Mouse (Mus musculus) forebrain, embryonic 13.5 days (tissue): ENCODE measurements around the gene Spop. TPM values are rescaled to one million over a fixed set of nuclear protein-coding genes. Genes with fewer than 3 reads are reported as not detected.

ENCODE experiments used
- ATAC-seq: fragments of 200-750 bp; cut with Nextera tagmentation; 2 replicates; pipeline ENCODE4 v1.8.0; 2017
- H3K27ac ChIP-seq: fragments of 300-500 bp; sonication (generic); 2 replicates; pipeline ENCODE4 v1.5.1; 2015; ENCODE audit warnings: inconsistent platforms, mild to moderate bottlenecking, moderate library complexity
- H3K27me3 ChIP-seq: fragments of 300-500 bp; sonication (generic); 2 replicates; pipeline ENCODE4 v1.6.1; 2015; ENCODE audit warnings: mild to moderate bottlenecking, inconsistent platforms
- H3K36me3 ChIP-seq: fragments of 300-500 bp; sonication (generic); 2 replicates; pipeline ENCODE4 v1.6.1; 2015; ENCODE audit warnings: mild to moderate bottlenecking, inconsistent platforms; ENCODE audit not compliant: poor library complexity, severe bottlenecking
- H3K4me1 ChIP-seq: fragments of 300-500 bp; sonication (generic); 2 replicates; pipeline ENCODE4 v1.6.1; 2015; ENCODE audit warnings: inconsistent platforms
- H3K4me2 ChIP-seq: fragments of 300-500 bp; sonication (generic); 2 replicates; pipeline ENCODE4 v1.6.1; 2015; ENCODE audit warnings: inconsistent platforms, mild to moderate bottlenecking, moderate library complexity
- H3K4me3 ChIP-seq: fragments of 300-500 bp; sonication (generic); 2 replicates; pipeline ENCODE4 v1.5.1; 2015; ENCODE audit warnings: mild to moderate bottlenecking, inconsistent platforms
- H3K9ac ChIP-seq: fragments of 300-500 bp; sonication (generic); 2 replicates; pipeline ENCODE4 v1.6.1; 2015; ENCODE audit warnings: mild to moderate bottlenecking, inconsistent platforms
- H3K9me3 ChIP-seq: fragments of 300-500 bp; sonication (generic); replicated peaks from 2 replicates; pipeline ENCODE4 v1.6.1; 2016; ENCODE audit warnings: inconsistent platforms
- WGBS: fragments of 180-500 bp; shearing (Covaris S2); methylation state at CpG from one replicate; pipeline ENCODE4 v1.1.7; 2015; 5-methylcytosine and 5-hydroxymethylcytosine counted together
- polyA plus RNA-seq: library from polyadenylated mRNA; unstranded; fragments of >200 nt; fragmentation: Nextera tagmentation; extraction: Ambion mirVana; gene quantifications from 2 replicates; pipeline ENCODE4 v1.2.1, GENCODE M21; 2015

Spop gene
- polyA plus RNA-seq, 1 experiment from 2014 or later, result 178 TPM

DNA sequence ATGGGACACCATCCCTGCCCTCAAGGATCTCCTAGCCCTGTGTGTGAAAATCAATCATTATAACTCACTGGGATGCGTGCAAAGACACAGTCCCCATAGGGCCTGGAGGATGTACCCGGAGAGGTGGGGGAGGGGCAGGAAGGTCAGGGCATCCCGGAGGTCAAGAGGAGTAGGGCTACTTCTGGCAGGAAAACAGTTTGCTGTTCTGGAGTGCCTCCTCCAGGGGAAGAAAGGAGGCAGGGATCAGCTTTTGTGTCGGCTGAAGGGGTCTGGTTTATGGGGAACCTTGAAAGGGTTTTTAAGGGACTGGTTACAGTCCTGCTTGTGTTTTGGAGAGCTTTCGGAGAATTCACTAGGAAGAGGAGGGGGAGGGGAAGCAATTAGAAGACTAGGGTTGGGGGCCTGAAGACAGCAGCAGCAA lies 102.6 kb downstream of the Spop start:
- no peak overlapping the region for H3K27ac ChIP-seq
- no peaks in the 10 kb centered on the region for H3K36me3 ChIP-seq
- H3K27me3 ChIP-seq, result peaks cover 58% of the 10 kb centered on the region
- 4% methylated on average over 5 of the region's 5 CpGs for WGBS
- H3K9me3 ChIP-seq, result no peaks in the 10 kb centered on the region
- H3K4me2 ChIP-seq, result peak overlapping the region; percentile 8; the same call in 1 of the 2 replicates
- no peak overlapping the region for H3K9ac ChIP-seq
- H3K4me3 ChIP-seq, result no peak overlapping the region
- peaks cover 57% of the 10 kb centered on the region for H3K4me1 ChIP-seq
- ATAC-seq, result no peak

DNA sequence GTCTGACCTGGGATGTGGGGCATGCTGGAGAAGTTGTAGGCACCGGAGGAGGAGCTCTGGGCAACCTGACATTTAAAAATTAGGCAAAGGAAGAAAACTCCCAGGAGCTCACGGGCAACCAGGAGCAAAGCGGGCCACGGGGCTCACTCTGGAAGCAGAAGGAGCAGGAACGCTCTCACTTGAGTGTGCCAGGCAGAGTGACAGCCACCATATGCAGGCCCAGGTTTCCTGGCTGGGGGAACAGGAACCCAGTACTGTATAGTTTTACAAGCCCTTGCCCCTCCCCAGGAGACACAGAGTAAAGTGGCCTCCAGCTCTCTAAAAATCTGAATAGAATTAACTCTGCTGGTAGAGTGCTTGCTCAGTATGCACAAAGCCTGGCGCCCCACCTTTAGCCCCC lies 103.3 kb downstream of the Spop start:
- H3K4me2 ChIP-seq, result peak overlapping the region; percentile 8; the same call in 1 of the 2 replicates
- peaks cover 61% of the 10 kb centered on the region for H3K4me1 ChIP-seq
- H3K9ac ChIP-seq, result no peak overlapping the region

DNA sequence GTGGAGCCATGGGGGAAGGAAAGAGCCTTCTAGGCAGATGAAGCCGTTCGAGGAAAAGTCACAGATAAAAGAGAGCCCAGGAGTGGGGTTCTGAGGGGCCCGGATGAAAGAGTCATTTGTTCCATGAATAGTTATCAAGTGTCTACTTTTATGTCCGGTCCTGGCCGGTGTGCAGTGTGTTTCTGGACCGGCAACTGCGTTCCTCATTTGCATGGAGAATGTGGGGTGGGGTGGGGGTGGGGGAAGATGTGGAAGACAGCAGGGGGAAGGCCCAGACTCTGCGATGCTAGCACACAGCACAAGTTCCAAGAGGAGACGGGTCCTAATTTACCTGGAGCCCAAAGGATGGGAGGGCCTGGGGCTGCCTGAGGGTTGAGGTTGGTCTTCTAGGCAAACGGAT lies 105.4 kb downstream of the Spop start:
- no peak overlapping the region for H3K9ac ChIP-seq
- no peak for ATAC-seq
- H3K36me3 ChIP-seq, result no peaks in the 10 kb centered on the region
- no peaks in the 10 kb centered on the region for H3K9me3 ChIP-seq
- 60% methylated on average over 10 of the region's 10 CpGs for WGBS
- H3K27me3 ChIP-seq, result peaks cover 30% of the 10 kb centered on the region
- no peak overlapping the region for H3K27ac ChIP-seq
- H3K4me2 ChIP-seq, result no peak overlapping the region
- peaks cover 51% of the 10 kb centered on the region for H3K4me1 ChIP-seq
- no peak overlapping the region for H3K4me3 ChIP-seq

More for the DNA sequence above, 103.3 kb downstream of the Spop start:
- 66% methylated on average over 6 of the region's 6 CpGs for WGBS
- Histone ChIP-seq H3K36me3 (no peaks in the 10 kb centered on the region), H3K27me3 (peaks cover 51% of the 10 kb centered on the region), H3K27ac (no peak overlapping the region), H3K4me3 (no peak overlapping the region), H3K9me3 (no peaks in the 10 kb centered on the region)
- ATAC-seq, result no peak

DNA sequence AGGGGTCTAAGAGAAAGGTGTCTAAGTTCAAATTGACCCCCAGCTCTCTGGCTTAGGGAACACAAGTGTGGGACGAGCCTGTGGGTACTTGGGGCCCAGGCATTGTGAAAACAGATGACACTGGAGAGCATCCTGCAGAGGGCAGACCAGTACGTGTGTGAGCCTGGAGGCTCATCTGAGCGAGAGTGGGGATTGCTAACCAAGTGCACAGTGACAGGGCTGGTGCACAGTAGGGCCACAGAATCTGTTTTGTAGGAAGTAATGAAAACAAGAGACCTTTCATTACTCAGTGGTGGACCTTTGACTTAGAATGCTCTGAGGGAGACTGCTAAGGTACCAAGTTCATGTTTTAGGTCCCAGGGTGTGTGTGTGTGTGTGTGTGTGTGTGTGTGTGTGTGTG lies 106.1 kb downstream of the Spop start:
- peaks cover 23% of the 10 kb centered on the region for H3K27me3 ChIP-seq
- H3K27ac ChIP-seq, result no peak overlapping the region; the same call in 1 of the 2 replicates
- no peak overlapping the region for H3K4me3 ChIP-seq
- H3K9me3 ChIP-seq, result no peaks in the 10 kb centered on the region
- ATAC-seq, result no peak
- H3K4me1 ChIP-seq, result peaks cover 44% of the 10 kb centered on the region
- no peak overlapping the region for H3K4me2 ChIP-seq
- 56% methylated on average over 3 of the region's 3 CpGs for WGBS
- no peaks in the 10 kb centered on the region for H3K36me3 ChIP-seq
- H3K9ac ChIP-seq, result no peak overlapping the region; the same call in 1 of the 2 replicates

DNA sequence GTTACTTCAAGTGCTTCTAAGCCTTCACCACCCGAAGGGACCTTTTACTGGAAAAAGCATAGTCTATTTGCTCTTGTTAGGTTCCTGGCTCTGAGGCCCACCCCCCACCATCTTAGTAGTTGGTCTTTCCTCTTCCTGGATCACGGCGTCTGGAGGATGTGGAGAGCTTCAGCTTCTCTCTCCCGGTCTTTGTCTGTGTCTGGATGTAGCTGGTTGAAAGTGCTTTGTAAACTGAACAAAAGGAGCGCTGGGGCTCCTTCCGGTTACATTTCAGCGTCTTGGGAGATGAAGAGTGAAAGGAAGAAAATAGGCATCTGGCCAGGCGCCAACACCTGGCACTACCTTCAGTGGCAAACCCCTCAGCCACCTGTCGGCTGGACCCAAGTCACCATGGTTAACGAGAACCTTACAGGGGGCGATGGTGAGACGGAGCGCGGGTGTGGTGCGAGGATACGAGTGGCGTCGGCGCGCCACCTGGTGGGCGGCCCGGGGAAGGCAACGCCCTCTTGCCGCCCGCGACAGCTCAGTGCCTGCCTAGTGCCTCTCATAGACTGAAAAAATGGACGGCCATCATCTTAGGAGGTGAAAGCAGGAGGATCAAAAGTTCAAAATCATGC lies 106.7 kb downstream of the Spop start:
- Histone ChIP-seq H3K9ac (peak overlapping the region; percentile 37), H3K36me3 (no peaks in the 10 kb centered on the region), H3K27me3 (peaks cover 17% of the 10 kb centered on the region), H3K4me1 (peaks cover 38% of the 10 kb centered on the region), H3K9me3 (no peaks in the 10 kb centered on the region), H3K27ac (peak overlapping the region; percentile 35; the same call in 1 of the 2 replicates), H3K4me2 (peak overlapping the region; percentile 55), H3K4me3 (peak overlapping the region; percentile 26)
- peak; percentile 84 for ATAC-seq
- WGBS, result 4% methylated on average over 27 of the region's 27 CpGs

DNA sequence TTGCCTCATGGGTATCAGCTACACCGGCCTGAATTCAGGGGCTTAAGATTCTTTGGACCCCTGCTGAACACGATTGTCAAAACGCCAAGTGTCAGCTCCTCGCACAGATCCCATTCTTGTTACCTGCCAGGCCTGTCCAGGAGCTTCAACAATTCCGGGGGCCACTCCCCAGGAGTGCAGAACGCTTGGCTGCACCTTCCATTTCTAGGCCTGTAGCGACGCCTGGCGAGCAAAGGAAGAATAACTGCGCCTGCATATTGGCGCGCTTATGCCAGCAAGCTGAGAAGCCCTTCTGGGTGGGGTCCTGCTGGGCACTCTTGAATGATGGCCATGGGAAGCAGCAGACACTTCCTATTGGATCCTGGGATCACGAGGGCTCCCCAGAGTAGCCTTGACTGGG lies 107.7 kb downstream of the Spop start:
- no peaks in the 10 kb centered on the region for H3K9me3 ChIP-seq
- ATAC-seq, result peak; percentile 20
- H3K4me2 ChIP-seq, result peak overlapping the region; percentile 52
- under 1% methylated on average over 13 of the region's 13 CpGs for WGBS
- peaks cover 7% of the 10 kb centered on the region for H3K27me3 ChIP-seq
- peak overlapping the region; percentile 41 for H3K9ac ChIP-seq
- peaks cover 28% of the 10 kb centered on the region for H3K4me1 ChIP-seq
- no peaks in the 10 kb centered on the region for H3K36me3 ChIP-seq
- H3K27ac ChIP-seq, result no peak overlapping the region
- peak overlapping the region; percentile 19 for H3K4me3 ChIP-seq

DNA sequence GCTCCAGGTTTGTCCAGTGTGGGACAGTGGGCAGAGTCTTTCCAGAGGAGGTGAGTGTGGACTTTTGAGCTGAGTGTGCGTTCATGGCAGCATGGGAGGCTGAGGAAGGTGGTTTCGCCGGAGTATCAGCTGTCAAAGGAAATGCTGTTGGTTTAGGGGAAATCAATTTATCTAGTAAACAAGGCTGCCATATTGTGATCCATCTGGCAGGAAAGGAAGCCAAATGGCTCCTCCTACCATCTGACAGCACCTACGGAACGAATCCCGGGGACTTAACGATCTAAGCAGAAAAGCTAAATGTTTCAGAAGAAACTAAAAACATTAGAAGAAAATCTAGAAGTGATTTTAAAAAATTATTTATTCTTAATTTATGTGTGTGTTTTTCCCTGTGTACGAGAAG lies 113.4 kb downstream of the Spop start:
- Histone ChIP-seq H3K4me3 (no peak overlapping the region), H3K9ac (no peak overlapping the region), H3K27ac (peak overlapping the region; percentile 55; the same call in 1 of the 2 replicates), H3K4me1 (no peaks in the 10 kb centered on the region), H3K9me3 (no peaks in the 10 kb centered on the region), H3K27me3 (no peaks in the 10 kb centered on the region; the same call in 1 of the 2 replicates), H3K4me2 (no peak overlapping the region), H3K36me3 (no peaks in the 10 kb centered on the region)
- no peak for ATAC-seq
- WGBS, result 82% methylated on average over 8 of the region's 8 CpGs

DNA sequence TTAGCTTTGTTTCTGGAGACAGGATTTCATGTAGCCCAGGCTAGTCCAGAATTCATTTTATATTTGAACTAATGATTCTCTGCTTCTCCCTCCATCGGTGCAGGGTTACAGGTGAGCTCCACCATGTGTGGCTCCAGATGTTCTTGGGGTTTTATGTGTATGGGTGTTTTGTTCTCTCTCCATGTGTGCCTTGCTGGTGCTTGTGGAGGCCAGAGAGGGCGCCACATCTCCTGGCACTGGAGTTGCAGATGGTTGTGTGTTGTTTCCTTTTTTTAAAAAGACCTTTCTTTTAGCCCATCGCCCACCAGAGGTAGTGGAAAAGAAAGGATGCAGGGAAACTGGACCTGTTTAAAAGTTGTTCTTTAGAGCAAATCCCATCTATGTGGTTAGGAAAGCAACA lies 114.4 kb downstream of the Spop start:
- Histone ChIP-seq H3K4me1 (no peaks in the 10 kb centered on the region), H3K9ac (no peak overlapping the region), H3K4me3 (no peak overlapping the region), H3K36me3 (no peaks in the 10 kb centered on the region), H3K9me3 (no peaks in the 10 kb centered on the region), H3K4me2 (no peak overlapping the region), H3K27me3 (peaks cover 4% of the 10 kb centered on the region; the same call in 1 of the 2 replicates), H3K27ac (no peak overlapping the region)
- no peak for ATAC-seq
- 80% methylated on average over 3 of the region's 3 CpGs for WGBS

DNA sequence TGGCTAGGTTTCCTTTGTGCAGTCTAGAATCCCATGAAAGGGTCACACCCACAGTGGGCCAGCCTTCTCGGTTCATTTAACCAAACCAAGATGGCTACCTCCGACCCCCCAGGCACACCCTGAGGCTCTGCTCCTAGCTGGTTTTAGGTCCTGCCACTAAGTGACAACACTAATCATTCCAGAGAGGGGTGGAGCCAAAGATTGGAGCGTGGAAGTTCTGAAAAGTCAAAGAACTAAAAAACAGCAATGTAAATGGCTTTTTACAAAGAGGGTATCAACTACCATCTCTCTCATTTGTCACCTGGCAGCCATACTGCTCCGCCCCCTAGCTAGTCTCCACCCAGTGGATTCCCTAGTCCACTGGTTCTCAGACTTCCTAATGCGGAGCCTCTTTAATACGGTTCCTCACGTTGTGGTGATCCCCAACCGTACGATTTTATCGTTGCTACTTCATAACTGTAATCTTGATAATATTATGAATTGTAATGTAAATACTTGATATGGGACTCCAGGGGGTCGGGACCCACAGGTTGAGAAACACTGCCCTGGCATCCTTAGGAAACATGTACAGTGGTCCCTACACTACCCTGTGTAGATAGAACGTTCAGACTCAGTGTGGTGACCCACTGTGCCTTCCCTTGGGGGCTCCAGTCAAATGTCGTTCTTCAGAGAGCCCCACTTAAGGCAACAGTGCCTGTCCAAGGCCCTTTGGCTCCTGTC lies 118.6 kb downstream of the Spop start:
- H3K4me1 ChIP-seq, result no peaks in the 10 kb centered on the region
- peaks cover 10% of the 10 kb centered on the region; the same call in 1 of the 2 replicates for H3K27me3 ChIP-seq
- H3K27ac ChIP-seq, result no peak overlapping the region
- H3K36me3 ChIP-seq, result no peaks in the 10 kb centered on the region
- 76% methylated on average over 13 of the region's 13 CpGs for WGBS
- ATAC-seq, result no peak
- no peak overlapping the region for H3K4me3 ChIP-seq
- H3K4me2 ChIP-seq, result no peak overlapping the region
- H3K9ac ChIP-seq, result no peak overlapping the region
- no peaks in the 10 kb centered on the region for H3K9me3 ChIP-seq

DNA sequence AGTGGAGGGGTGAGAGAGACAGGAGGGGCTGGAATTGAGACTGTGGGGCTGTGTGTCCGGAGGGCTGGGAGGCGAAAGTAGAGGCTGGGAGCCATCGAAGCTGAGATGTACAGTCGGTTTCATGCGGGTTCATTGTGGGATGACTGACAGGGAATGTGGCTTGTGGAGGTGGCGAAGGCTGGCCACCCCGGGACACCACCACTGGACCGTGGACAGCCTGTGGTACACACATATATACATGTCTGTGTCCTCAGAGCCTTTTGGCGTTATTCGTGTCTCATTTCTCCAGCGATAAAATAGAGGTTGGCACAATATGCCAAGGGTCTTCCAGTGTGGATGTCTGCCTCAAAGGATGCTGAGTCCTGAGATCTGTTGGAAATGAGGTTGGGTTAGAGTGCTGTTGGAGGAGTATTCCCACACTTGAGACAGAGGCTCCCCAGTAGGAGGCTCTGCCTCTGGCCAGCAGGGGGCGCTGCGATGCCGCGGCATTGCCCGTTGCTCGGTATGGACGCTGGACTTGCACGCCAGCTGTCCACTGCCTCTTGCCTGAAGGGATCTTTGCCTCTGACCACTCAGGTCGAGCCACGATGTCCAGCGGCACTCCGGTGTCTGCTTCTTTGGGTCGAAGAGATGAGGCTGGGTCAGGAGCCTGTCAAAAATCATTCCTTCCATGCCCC lies 119.7 kb downstream of the Spop start:
- H3K27me3 ChIP-seq, result peaks cover 10% of the 10 kb centered on the region; the same call in 1 of the 2 replicates
- H3K4me3 ChIP-seq, result no peak overlapping the region
- no peak overlapping the region; the same call in 1 of the 2 replicates for H3K9ac ChIP-seq
- 22% methylated on average over 24 of the region's 24 CpGs for WGBS
- H3K4me1 ChIP-seq, result peaks cover 5% of the 10 kb centered on the region; the same call in 1 of the 2 replicates
- no peaks in the 10 kb centered on the region for H3K9me3 ChIP-seq
- peak; percentile 81 for ATAC-seq
- H3K36me3 ChIP-seq, result no peaks in the 10 kb centered on the region
- H3K4me2 ChIP-seq, result peak overlapping the region; percentile 44
- no peak overlapping the region for H3K27ac ChIP-seq

DNA sequence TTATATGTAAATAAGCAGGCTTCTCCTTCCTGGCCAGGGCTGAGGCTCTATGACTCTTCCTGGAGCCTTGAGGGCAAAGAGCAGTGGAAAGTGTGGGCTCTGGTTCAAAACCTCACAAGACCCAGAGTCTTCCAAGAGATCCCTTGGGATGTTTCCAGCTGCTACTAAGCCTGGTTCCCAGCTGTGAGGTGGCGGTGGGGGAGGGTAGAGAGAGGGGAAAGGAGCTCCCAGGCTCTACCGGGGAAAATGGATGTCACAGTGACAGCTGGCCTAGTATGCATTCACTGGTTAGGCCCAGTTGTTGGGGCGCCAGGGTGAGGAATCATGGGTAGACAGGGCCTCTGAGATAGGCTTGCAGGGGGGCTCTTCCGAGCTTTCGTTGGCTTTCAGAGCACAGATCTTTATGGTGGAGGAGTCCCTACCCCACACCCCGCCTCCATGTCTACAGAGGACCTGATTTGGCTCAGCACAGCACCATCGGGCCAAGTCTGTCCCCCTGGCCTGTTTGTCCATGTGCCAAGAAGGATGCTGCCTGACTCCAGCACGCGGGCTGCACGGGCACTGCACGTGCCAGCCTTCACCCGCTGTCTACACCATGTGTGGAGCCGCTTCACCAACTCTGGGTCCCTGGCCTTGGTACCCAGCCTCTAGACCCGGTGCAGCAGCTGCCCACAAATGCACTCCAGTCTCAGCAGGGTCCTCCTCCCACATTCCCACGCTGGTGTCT lies 124.7 kb downstream of the Spop start:
- no peak for ATAC-seq
- H3K36me3 ChIP-seq, result no peaks in the 10 kb centered on the region
- H3K4me2 ChIP-seq, result no peak overlapping the region
- no peak overlapping the region for H3K27ac ChIP-seq
- no peak overlapping the region for H3K9ac ChIP-seq
- no peak overlapping the region for H3K4me3 ChIP-seq
- H3K4me1 ChIP-seq, result peaks cover 8% of the 10 kb centered on the region; the same call in 1 of the 2 replicates
- H3K9me3 ChIP-seq, result no peaks in the 10 kb centered on the region
- 0 out of 2 replicates have a peak, but pooled peaks cover 10% of the 10 kb centered on the region for H3K27me3 ChIP-seq
- WGBS, result 80% methylated on average over 15 of the region's 15 CpGs
